Mouse (Mus musculus): ENCODE measurements around the gene Slc15a1. TPM values are rescaled to one million over a fixed set of nuclear protein-coding genes. Genes with fewer than 3 reads are reported as not detected.

Slc15a1 gene
- polyA plus RNA-seq, 1 experiment = 2.4 TPM

GRCm38 (mm10) chr14:121458521-121458920 is 46.5 kb downstream of the Slc15a1 start:
- Histone ChIP-seq H3K4me3 (replicated peaks; ENCODE audit: extremely low read depth, low read depth, low read length) (no peak overlapping the region), H3K4me1 (ENCODE audit: control insufficient read depth, insufficient read depth, low read length) (no peaks in the 10 kb centered on the region)
- TF ChIP-seq POLR2A (IDR thresholded peaks at IDR 0.05; ENCODE audit: borderline replicate concordance, extremely low read depth, low read depth, low read length) (no peak), CTCF (IDR thresholded peaks at IDR 0.05; ENCODE audit: insufficient read depth, low read length) (no peak)
- 64% methylated on average over 1 of the region's 1 CpGs for WGBS
- no peak for DNase-seq

- H3K4me3 ChIP-seq (replicated peaks; ENCODE audit: extremely low read depth, low read depth, low read length) = no peak overlapping the region
- DNase-seq = no peak
- WGBS = 81% methylated on average over 6 of the region's 6 CpGs
- no peak for TF ChIP-seq POLR2A (IDR thresholded peaks at IDR 0.05; ENCODE audit: borderline replicate concordance, extremely low read depth, low read depth, low read length)
- no peak for TF ChIP-seq CTCF (IDR thresholded peaks at IDR 0.05; ENCODE audit: insufficient read depth, low read length)
- no peaks in the 10 kb centered on the region for H3K4me1 ChIP-seq (ENCODE audit: control insufficient read depth, insufficient read depth, low read length)
Observed at GRCm38 (mm10) chr14:121457536-121457935, 47.5 kb downstream of the Slc15a1 start.

- 82% methylated on average over 11 of the region's 11 CpGs for WGBS
Observed at GRCm38 (mm10) chr14:121456416-121457285, 48.4 kb downstream of the Slc15a1 start.

GRCm38 (mm10) chr14:121455976-121456375 is 49.1 kb downstream of the Slc15a1 start:
- no peak for DNase-seq
- Histone ChIP-seq H3K4me3 (replicated peaks; ENCODE audit: extremely low read depth, low read depth, low read length) (no peak overlapping the region), H3K4me1 (ENCODE audit: control insufficient read depth, insufficient read depth, low read length) (0 out of 2 replicates have a peak, but pooled peaks cover under 1% of the 10 kb centered on the region)
- WGBS = 80% methylated on average over 15 of the region's 15 CpGs
- TF ChIP-seq CTCF (IDR thresholded peaks at IDR 0.05; ENCODE audit: insufficient read depth, low read length) (no peak), POLR2A (IDR thresholded peaks at IDR 0.05; ENCODE audit: borderline replicate concordance, extremely low read depth, low read depth, low read length) (no peak)

More at GRCm38 (mm10) chr14:121456416-121457285, 48.4 kb downstream of the Slc15a1 start:
- Histone ChIP-seq H3K4me1 (ENCODE audit: control insufficient read depth, insufficient read depth, low read length) (no peaks in the 10 kb centered on the region), H3K4me3 (replicated peaks; ENCODE audit: extremely low read depth, low read depth, low read length) (no peak overlapping the region)
- TF ChIP-seq POLR2A (IDR thresholded peaks at IDR 0.05; ENCODE audit: borderline replicate concordance, extremely low read depth, low read depth, low read length) = no peak
- TF ChIP-seq CTCF (IDR thresholded peaks at IDR 0.05; ENCODE audit: insufficient read depth, low read length) = no peak
- no peak for DNase-seq

- 7% methylated on average over 6 of the region's 6 CpGs for WGBS
- TF ChIP-seq CTCF (IDR thresholded peaks at IDR 0.05; ENCODE audit: insufficient read depth, low read length) (peak; percentile 89), POLR2A (IDR thresholded peaks at IDR 0.05; ENCODE audit: borderline replicate concordance, extremely low read depth, low read depth, low read length) (no peak)
- 0 out of 2 replicates have a peak, but pooled peaks cover 4% of the 10 kb centered on the region for H3K4me1 ChIP-seq (ENCODE audit: control insufficient read depth, insufficient read depth, low read length)
- H3K4me3 ChIP-seq (replicated peaks; ENCODE audit: extremely low read depth, low read depth, low read length) = no peak overlapping the region
- DNase-seq = peak; percentile 57
Observed at GRCm38 (mm10) chr14:121455527-121455926, 49.5 kb downstream of the Slc15a1 start.

GRCm38 (mm10) chr14:121453130-121453529 is 51.9 kb downstream of the Slc15a1 start:
- DNase-seq = no peak
- 64% methylated on average over 3 of the region's 3 CpGs for WGBS
- Histone ChIP-seq H3K4me1 (ENCODE audit: control insufficient read depth, insufficient read depth, low read length) (0 out of 2 replicates have a peak, but pooled peaks cover 4% of the 10 kb centered on the region), H3K4me3 (replicated peaks; ENCODE audit: extremely low read depth, low read depth, low read length) (no peak overlapping the region)
- TF ChIP-seq CTCF (IDR thresholded peaks at IDR 0.05; ENCODE audit: insufficient read depth, low read length) (no peak), POLR2A (IDR thresholded peaks at IDR 0.05; ENCODE audit: borderline replicate concordance, extremely low read depth, low read depth, low read length) (no peak)

- H3K4me3 ChIP-seq (replicated peaks; ENCODE audit: extremely low read depth, low read depth, low read length) = no peak overlapping the region
- no peak for DNase-seq
- 0 out of 2 replicates have a peak, but pooled peaks cover 4% of the 10 kb centered on the region for H3K4me1 ChIP-seq (ENCODE audit: control insufficient read depth, insufficient read depth, low read length)
- 89% methylated on average over 6 of the region's 6 CpGs for WGBS
- TF ChIP-seq CTCF (IDR thresholded peaks at IDR 0.05; ENCODE audit: insufficient read depth, low read length) (no peak), POLR2A (IDR thresholded peaks at IDR 0.05; ENCODE audit: borderline replicate concordance, extremely low read depth, low read depth, low read length) (no peak)
Observed at GRCm38 (mm10) chr14:121452227-121452626, 52.8 kb downstream of the Slc15a1 start.

- no peak for TF ChIP-seq POLR2A (IDR thresholded peaks at IDR 0.05; ENCODE audit: borderline replicate concordance, extremely low read depth, low read depth, low read length)
- TF ChIP-seq CTCF (IDR thresholded peaks at IDR 0.05; ENCODE audit: insufficient read depth, low read length) = no peak
- H3K4me3 ChIP-seq (replicated peaks; ENCODE audit: extremely low read depth, low read depth, low read length) = no peak overlapping the region
- DNase-seq = no peak
- 0 out of 2 replicates have a peak, but pooled peaks cover 4% of the 10 kb centered on the region for H3K4me1 ChIP-seq (ENCODE audit: control insufficient read depth, insufficient read depth, low read length)
- 58% methylated on average over 7 of the region's 7 CpGs for WGBS
Observed at GRCm38 (mm10) chr14:121451424-121452029, 53.5 kb downstream of the Slc15a1 start.

- 0 out of 2 replicates have a peak, but pooled peaks cover 4% of the 10 kb centered on the region for H3K4me1 ChIP-seq (ENCODE audit: control insufficient read depth, insufficient read depth, low read length)
- peak overlapping the region; percentile 42 for H3K4me3 ChIP-seq (replicated peaks; ENCODE audit: extremely low read depth, low read depth, low read length)
- peak; percentile 54 for DNase-seq
- TF ChIP-seq CTCF (IDR thresholded peaks at IDR 0.05; ENCODE audit: insufficient read depth, low read length) (peak; percentile 49), POLR2A (IDR thresholded peaks at IDR 0.05; ENCODE audit: borderline replicate concordance, extremely low read depth, low read depth, low read length) (no peak)
- 9% methylated on average over 18 of the region's 18 CpGs for WGBS
Observed at GRCm38 (mm10) chr14:121450504-121451423, 54.3 kb downstream of the Slc15a1 start.
